Mouse (Mus musculus) forebrain, embryonic 16.5 days (tissue): ENCODE data around the gene Cers5. TPM values are rescaled to one million over a fixed set of nuclear protein-coding genes. Genes with fewer than 3 reads are reported as not detected.

Experiments used
- ATAC-seq: fragments of 200-750 bp; cut with Nextera tagmentation; 2 replicates; pipeline ENCODE4 v1.8.0; 2017; ENCODE audit warnings: mild to moderate bottlenecking, moderate library complexity
- H3K27ac ChIP-seq: fragments of 300-500 bp; sonication (generic); 2 replicates; pipeline ENCODE4 v1.5.1; 2014; ENCODE audit warnings: low read length, control low read depth
- H3K27me3 ChIP-seq: fragments of 300-500 bp; sonication (generic); replicated peaks from 2 replicates; pipeline ENCODE4 v1.6.1; 2014; ENCODE audit warnings: low read length; ENCODE audit not compliant: control insufficient read depth, insufficient read depth
- H3K36me3 ChIP-seq: fragments of 300-500 bp; sonication (generic); 2 replicates; pipeline ENCODE4 v1.6.1; 2014; ENCODE audit not compliant: control insufficient read depth, insufficient read depth
- H3K4me1 ChIP-seq: fragments of 300-500 bp; sonication (generic); replicated peaks from 2 replicates; pipeline ENCODE4 v1.6.1; 2014; ENCODE audit warnings: low read length; ENCODE audit not compliant: control insufficient read depth, insufficient read depth
- H3K4me2 ChIP-seq: fragments of 300-500 bp; sonication (generic); 2 replicates; pipeline ENCODE4 v1.6.1; 2014; ENCODE audit warnings: mild to moderate bottlenecking, low read length, control low read depth
- H3K4me3 ChIP-seq: fragments of 300-500 bp; sonication (generic); replicated peaks from 2 replicates; pipeline ENCODE4 v1.5.1; 2014; ENCODE audit warnings: mild to moderate bottlenecking, low read length, control low read depth
- H3K9ac ChIP-seq: fragments of 300-500 bp; sonication (generic); replicated peaks from 2 replicates; pipeline ENCODE4 v1.6.1; 2014; ENCODE audit warnings: low read depth, low read length, control low read depth
- H3K9me3 ChIP-seq: fragments of 300-500 bp; sonication (generic); 2 replicates; pipeline ENCODE4 v1.6.1; 2016; ENCODE audit warnings: low read length; ENCODE audit not compliant: control insufficient read depth
- WGBS: fragments of 180-500 bp; shearing (Covaris S2); extraction: QIAGEN DNeasy Blood & Tissue Kit; methylation state at CpG from one replicate; pipeline ENCODE4 v1.1.7; 2014; 5-methylcytosine and 5-hydroxymethylcytosine counted together
- polyA plus RNA-seq: library from polyadenylated mRNA; unstranded; fragments of >200 nt; fragmentation: Nextera tagmentation; extraction: Ambion mirVana; gene quantifications from 2 replicates; pipeline ENCODE4 v1.2.1, GENCODE M21; 2015

The Cers5 gene
- polyA plus RNA-seq, 1 experiment from 2014 or later: 77.9 TPM

GRCm38 (mm10) chr15:99723120-99723514 lies 49.6 kb downstream of the Cers5 start:
- WGBS: 58% methylated on average over 10 of the region's 10 CpGs
- Histone ChIP-seq H3K9me3 (no peaks in the 10 kb centered on the region), H3K27me3 (no peaks in the 10 kb centered on the region), H3K9ac (no peak overlapping the region), H3K27ac (no peak overlapping the region; the same call in 1 of the 2 replicates), H3K4me2 (no peak overlapping the region), H3K4me1 (peaks cover 28% of the 10 kb centered on the region), H3K4me3 (no peak overlapping the region), H3K36me3 (no peaks in the 10 kb centered on the region; the same call in 1 of the 2 replicates)
- no peak for ATAC-seq

- no peak overlapping the region for H3K4me3 ChIP-seq
- no peak for ATAC-seq
- H3K27ac ChIP-seq: no peak overlapping the region
- H3K36me3 ChIP-seq: no peaks in the 10 kb centered on the region; the same call in 1 of the 2 replicates
- 82% methylated on average over 25 of the region's 25 CpGs for WGBS
- peaks cover 33% of the 10 kb centered on the region for H3K4me1 ChIP-seq
- no peak overlapping the region for H3K9ac ChIP-seq
- no peaks in the 10 kb centered on the region for H3K9me3 ChIP-seq
- no peak overlapping the region for H3K4me2 ChIP-seq
- H3K27me3 ChIP-seq: no peaks in the 10 kb centered on the region
These were observed 50.6 kb downstream of the Cers5 start for GRCm38 (mm10) chr15:99721921-99722743.

- no peak overlapping the region for H3K4me3 ChIP-seq
- no peak overlapping the region for H3K9ac ChIP-seq
- H3K27me3 ChIP-seq: no peaks in the 10 kb centered on the region
- no peak for ATAC-seq
- peaks cover 41% of the 10 kb centered on the region for H3K4me1 ChIP-seq
- H3K9me3 ChIP-seq: no peaks in the 10 kb centered on the region
- 85% methylated on average over 8 of the region's 8 CpGs for WGBS
- H3K36me3 ChIP-seq: no peaks in the 10 kb centered on the region; the same call in 1 of the 2 replicates
- no peak overlapping the region for H3K27ac ChIP-seq
- H3K4me2 ChIP-seq: no peak overlapping the region
These were observed 52.8 kb downstream of the Cers5 start for GRCm38 (mm10) chr15:99719865-99720264.

- Histone ChIP-seq H3K4me1 (peaks cover 27% of the 10 kb centered on the region), H3K9me3 (no peaks in the 10 kb centered on the region), H3K36me3 (peaks cover 4% of the 10 kb centered on the region), H3K27me3 (no peaks in the 10 kb centered on the region), H3K4me2 (no peak overlapping the region), H3K4me3 (no peak overlapping the region), H3K9ac (no peak overlapping the region), H3K27ac (no peak overlapping the region)
- no peak for ATAC-seq
- WGBS: 80% methylated on average over 9 of the region's 9 CpGs
These were observed 54.1 kb downstream of the Cers5 start for GRCm38 (mm10) chr15:99718461-99719021.

GRCm38 (mm10) chr15:99717386-99718334 lies 55.0 kb downstream of the Cers5 start, which contains the start of gene Gpd1:
Gpd1 (plus strand) TSS chr15:99717515.
- H3K9ac ChIP-seq: peak within 1 kb of the TSS; percentile 32; the same call in 1 of the 2 replicates
- no peak for ATAC-seq

GRCm38 (mm10) chr15:99716814-99717213 lies 55.9 kb downstream of the Cers5 start:
- no peak overlapping the region for H3K4me2 ChIP-seq
- no peak overlapping the region for H3K9ac ChIP-seq
- ATAC-seq: no peak
- H3K4me3 ChIP-seq: no peak overlapping the region
- H3K27me3 ChIP-seq: no peaks in the 10 kb centered on the region
- WGBS: 90% methylated on average over 12 of the region's 12 CpGs
- H3K27ac ChIP-seq: peak overlapping the region; percentile 82
- H3K4me1 ChIP-seq: peaks cover 25% of the 10 kb centered on the region
- H3K36me3 ChIP-seq: peaks cover 18% of the 10 kb centered on the region
- H3K9me3 ChIP-seq: no peaks in the 10 kb centered on the region

More at GRCm38 (mm10) chr15:99717386-99718334, 55.0 kb downstream of the Cers5 start, which contains the start of gene Gpd1:
- Histone ChIP-seq H3K27ac (peak within 1 kb of the TSS; percentile 82), H3K27me3 (no peaks in the 10 kb centered on the region), H3K4me1 (peaks cover 25% of the 10 kb centered on the region), H3K9me3 (no peaks in the 10 kb centered on the region), H3K4me2 (no peak within 1 kb of the TSS), H3K36me3 (peaks cover 13% of the 10 kb centered on the region), H3K4me3 (no peak within 1 kb of the TSS)
- WGBS: 60% methylated on average over 26 of the region's 26 CpGs

GRCm38 (mm10) chr15:99715982-99716746 lies 56.5 kb downstream of the Cers5 start:
- no peak overlapping the region for H3K4me3 ChIP-seq
- no peak overlapping the region for H3K4me2 ChIP-seq
- peaks cover 25% of the 10 kb centered on the region for H3K4me1 ChIP-seq
- H3K27ac ChIP-seq: peak overlapping the region; percentile 82
- peaks cover 23% of the 10 kb centered on the region for H3K36me3 ChIP-seq
- H3K9me3 ChIP-seq: no peaks in the 10 kb centered on the region
- WGBS: 64% methylated on average over 11 of the region's 11 CpGs
- no peak overlapping the region for H3K9ac ChIP-seq
- H3K27me3 ChIP-seq: no peaks in the 10 kb centered on the region
- peak; percentile 3; the same call in 1 of the 2 replicates for ATAC-seq

- Histone ChIP-seq H3K9ac (no peak overlapping the region; the same call in 1 of the 2 replicates), H3K4me3 (no peak overlapping the region), H3K27me3 (no peaks in the 10 kb centered on the region), H3K27ac (peak overlapping the region; percentile 82), H3K36me3 (peaks cover 30% of the 10 kb centered on the region), H3K4me1 (peaks cover 25% of the 10 kb centered on the region), H3K4me2 (no peak overlapping the region), H3K9me3 (no peaks in the 10 kb centered on the region)
- 17% methylated on average over 13 of the region's 13 CpGs for WGBS
- peak; percentile 71 for ATAC-seq
These were observed 57.3 kb downstream of the Cers5 start for GRCm38 (mm10) chr15:99715361-99715865.
